Mouse (Mus musculus) lung, adult 2 months (tissue): ENCODE results near the gene Gpr33.

Source experiments
- CTCF ChIP-seq: fragments of 200-500 bp; IDR thresholded peaks from 2 replicates; pipeline ENCODE4 v1.5.1; 2011; ENCODE audit warnings: mild to moderate bottlenecking, low read length, control low read depth; ENCODE audit not compliant: insufficient read depth
- POLR2A ChIP-seq: fragments of 200-500 bp; IDR thresholded peaks from 2 replicates; pipeline ENCODE4 v1.6.1; 2011; ENCODE audit warnings: low read depth, mild to moderate bottlenecking, control low read depth, low read length, borderline replicate concordance; ENCODE audit errors: extremely low read depth

GRCm38 (mm10) chr12:52014044-52014443 is 13.8 kb downstream of the Gpr33 start:
- TF ChIP-seq CTCF (no peak), POLR2A (no peak)
